Mouse (Mus musculus): ENCODE results near the gene Prrx2. TPM values are rescaled to one million over a fixed set of nuclear protein-coding genes. Genes with fewer than 3 reads are reported as not detected.

Gene Prrx2
- polyA plus RNA-seq, 1 experiment from 2014 or later, result 0.53 TPM

DNA sequence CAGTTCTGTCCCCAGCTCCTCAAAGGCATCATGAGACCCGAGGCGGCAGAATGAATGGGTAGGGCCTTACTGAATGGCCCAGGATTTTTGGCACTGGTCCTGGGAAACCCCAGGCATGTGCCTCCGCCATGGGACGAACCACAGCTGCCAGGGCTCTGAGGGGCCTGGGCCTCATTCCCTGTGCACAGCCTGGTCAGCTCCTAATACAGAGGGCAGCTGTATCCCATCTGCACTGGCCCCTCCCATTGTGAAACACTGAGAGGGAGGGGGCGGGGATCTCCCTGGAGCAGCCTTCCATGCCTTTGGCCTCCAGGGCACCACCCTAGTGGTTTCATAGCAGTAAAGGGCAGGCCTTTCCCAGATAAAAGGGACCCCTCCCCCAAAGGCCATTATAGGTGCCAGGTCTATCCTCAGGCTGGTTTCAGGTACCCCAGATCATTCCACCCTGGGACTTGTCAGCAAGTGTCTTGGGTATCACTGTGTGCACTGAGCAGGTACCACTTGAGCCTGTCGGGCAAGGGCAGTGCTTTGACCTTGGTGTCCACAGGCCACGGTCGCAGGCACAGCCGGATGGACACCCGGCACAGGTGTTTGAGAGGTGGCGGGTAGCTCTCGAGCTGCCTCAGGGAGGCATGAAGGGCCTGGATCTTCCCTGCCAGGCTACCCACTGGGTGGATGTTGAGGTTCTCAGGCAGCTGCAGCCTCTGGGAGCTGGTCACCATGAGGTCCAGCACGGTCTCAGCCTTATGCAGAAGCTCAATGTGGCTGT, 11.2 kb upstream of the Prrx2 start:
- Histone ChIP-seq H3K4me2 (no peak overlapping the region), H3K9me3 (replicated peaks) (peaks cover 8% of the 10 kb centered on the region; the same call in 1 of the 2 replicates), H3K36me3 (peaks cover 83% of the 10 kb centered on the region), H3K27ac (peak overlapping the region; percentile 39; the same call in 1 of the 2 replicates), H3K4me3 (replicated peaks) (no peak overlapping the region), H3K4me1 (replicated peaks) (peaks cover 38% of the 10 kb centered on the region), H3K9ac (no peak overlapping the region), H3K27me3 (no peaks in the 10 kb centered on the region)
- ATAC-seq (ENCODE audit: low read depth) (no peak), DNase-seq (no peak)
- 82% methylated on average over 13 of the region's 13 CpGs for WGBS (ENCODE audit: insufficient replicate concordance)

DNA sequence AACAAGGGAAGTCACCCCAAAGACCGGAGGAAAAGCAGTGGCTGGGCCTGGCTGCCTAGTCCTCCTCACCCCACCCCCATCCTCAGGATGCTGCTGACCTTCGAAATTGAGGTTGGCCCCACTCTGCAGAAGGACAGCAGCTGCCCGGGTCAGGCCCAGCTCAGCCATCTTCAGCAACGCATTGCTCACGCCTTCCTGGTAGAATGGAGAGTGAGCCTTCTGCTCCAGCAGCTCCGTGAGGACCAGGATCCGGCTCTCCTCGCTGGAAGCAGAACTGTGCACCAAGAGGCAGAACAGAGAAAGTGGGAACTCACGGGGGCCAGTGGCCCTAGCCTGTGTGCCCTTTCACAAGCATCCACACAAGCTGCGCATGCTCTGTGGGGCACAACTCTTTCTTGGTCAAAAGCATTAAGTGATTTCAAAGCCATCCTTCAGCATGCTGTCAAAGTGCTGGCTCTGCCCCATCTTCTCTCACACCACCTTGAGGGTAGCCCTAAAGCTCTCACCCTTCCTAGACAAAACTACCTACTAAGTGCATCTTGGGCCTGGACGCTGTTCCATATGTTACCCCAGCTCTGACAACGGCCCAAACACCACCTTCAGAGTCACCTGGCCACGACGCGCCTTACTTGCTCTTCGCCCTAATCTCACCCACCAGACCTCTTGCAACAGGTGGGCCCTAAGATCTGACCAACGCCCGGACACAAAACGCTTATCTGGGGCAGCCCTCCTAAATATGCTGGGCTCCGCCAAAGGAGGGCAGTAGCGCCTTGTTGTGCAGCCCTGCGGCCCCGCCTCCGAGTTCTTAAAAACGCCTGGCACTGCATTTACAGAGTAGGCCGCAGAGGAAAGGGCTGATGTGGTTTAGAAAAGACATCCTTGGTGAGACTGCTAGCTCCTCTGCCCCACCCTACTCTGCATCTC, 7.7 kb upstream of the Prrx2 start:
- peak; percentile 89 for DNase-seq
- H3K36me3 ChIP-seq, result peaks cover 49% of the 10 kb centered on the region
- peaks cover 47% of the 10 kb centered on the region for H3K4me1 ChIP-seq (replicated peaks)
- H3K9ac ChIP-seq, result peak overlapping the region; percentile 95
- 25% methylated on average over 26 of the region's 26 CpGs for WGBS (ENCODE audit: insufficient replicate concordance)
- ATAC-seq (ENCODE audit: low read depth), result peak; percentile 79
- H3K9me3 ChIP-seq (replicated peaks), result no peaks in the 10 kb centered on the region
- H3K27me3 ChIP-seq, result no peaks in the 10 kb centered on the region
- H3K27ac ChIP-seq, result peak overlapping the region; percentile 96
- H3K4me3 ChIP-seq (replicated peaks), result peak overlapping the region; percentile 94
- H3K4me2 ChIP-seq, result peak overlapping the region; percentile 92

DNA sequence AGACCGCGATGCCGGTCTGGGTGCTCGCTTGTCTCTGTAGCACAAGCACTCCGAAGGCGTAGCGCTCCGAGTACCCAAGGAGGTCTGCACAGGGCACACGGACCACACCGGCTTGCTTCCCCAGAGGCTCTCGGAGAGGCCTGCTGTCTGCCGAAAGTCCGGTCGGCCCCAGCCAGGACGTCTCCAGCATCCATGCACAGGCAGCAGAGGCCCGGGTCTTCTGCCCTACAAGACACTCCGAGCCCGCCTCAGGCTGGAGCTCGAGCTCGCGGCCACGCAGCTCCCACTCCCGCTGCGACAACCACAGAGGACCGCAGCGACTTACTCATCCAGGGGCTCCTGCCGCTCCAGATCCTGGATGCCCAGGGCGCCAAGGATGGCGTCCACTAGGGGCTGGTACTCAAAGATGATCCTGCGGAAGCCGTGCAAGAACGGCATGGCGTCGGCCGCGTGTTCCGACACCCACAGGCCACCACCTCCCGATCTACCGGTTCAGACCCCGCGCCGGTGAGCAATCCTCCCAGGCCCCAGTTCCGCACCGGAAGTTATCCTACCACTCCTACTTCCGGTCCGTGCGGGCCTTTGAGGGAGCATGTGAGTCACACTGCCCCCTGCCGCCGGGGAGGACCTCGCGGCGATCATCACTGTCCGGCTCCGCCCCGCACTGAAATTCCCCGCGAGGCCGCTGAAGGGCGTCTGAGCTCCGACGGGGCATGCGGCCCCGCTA, 6.9 kb upstream of the Prrx2 start:
- peak overlapping the region; percentile 96 for H3K27ac ChIP-seq
- H3K27me3 ChIP-seq, result 0 out of 2 replicates have a peak, but pooled peaks cover under 1% of the 10 kb centered on the region
- WGBS (ENCODE audit: insufficient replicate concordance), result under 1% methylated on average over 63 of the region's 63 CpGs
- DNase-seq, result peak; percentile 92
- no peaks in the 10 kb centered on the region for H3K9me3 ChIP-seq (replicated peaks)
- ATAC-seq (ENCODE audit: low read depth), result peak; percentile 82
- H3K4me1 ChIP-seq (replicated peaks), result peaks cover 47% of the 10 kb centered on the region
- peaks cover 41% of the 10 kb centered on the region for H3K36me3 ChIP-seq
- H3K9ac ChIP-seq, result peak overlapping the region; percentile 95
- H3K4me2 ChIP-seq, result peak overlapping the region; percentile 92
- H3K4me3 ChIP-seq (replicated peaks), result peak overlapping the region; percentile 94

DNA sequence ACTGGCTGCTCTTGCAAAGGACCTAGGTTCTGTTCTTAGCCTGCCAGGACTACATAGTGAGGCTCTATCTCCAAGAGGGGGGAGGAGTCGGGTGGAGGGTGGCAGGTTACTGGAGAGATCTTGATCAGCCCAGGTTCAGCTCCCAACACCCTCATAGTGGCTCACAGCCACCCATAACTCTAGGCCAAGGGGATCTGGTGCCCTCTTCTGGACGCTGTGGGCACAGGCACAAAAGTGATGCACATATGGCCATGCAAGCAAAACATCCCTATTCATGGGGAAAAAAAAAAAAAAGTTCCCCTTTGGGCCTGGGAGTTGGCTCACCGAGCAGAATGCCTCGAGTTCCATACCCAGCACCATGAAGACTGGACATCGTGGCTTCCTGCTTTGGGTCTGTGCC, 5.5 kb upstream of the Prrx2 start:
- Histone ChIP-seq H3K9ac (no peak overlapping the region), H3K27me3 (peaks cover 10% of the 10 kb centered on the region; the same call in 1 of the 2 replicates), H3K36me3 (peaks cover 27% of the 10 kb centered on the region), H3K9me3 (replicated peaks) (no peaks in the 10 kb centered on the region), H3K4me2 (no peak overlapping the region), H3K4me1 (replicated peaks) (peaks cover 36% of the 10 kb centered on the region), H3K4me3 (replicated peaks) (no peak overlapping the region), H3K27ac (no peak overlapping the region)
- ATAC-seq (ENCODE audit: low read depth) (peak; percentile 13; the same call in 1 of the 2 replicates), DNase-seq (peak; percentile 55)
- 10% methylated on average over 5 of the region's 5 CpGs for WGBS (ENCODE audit: insufficient replicate concordance)

DNA sequence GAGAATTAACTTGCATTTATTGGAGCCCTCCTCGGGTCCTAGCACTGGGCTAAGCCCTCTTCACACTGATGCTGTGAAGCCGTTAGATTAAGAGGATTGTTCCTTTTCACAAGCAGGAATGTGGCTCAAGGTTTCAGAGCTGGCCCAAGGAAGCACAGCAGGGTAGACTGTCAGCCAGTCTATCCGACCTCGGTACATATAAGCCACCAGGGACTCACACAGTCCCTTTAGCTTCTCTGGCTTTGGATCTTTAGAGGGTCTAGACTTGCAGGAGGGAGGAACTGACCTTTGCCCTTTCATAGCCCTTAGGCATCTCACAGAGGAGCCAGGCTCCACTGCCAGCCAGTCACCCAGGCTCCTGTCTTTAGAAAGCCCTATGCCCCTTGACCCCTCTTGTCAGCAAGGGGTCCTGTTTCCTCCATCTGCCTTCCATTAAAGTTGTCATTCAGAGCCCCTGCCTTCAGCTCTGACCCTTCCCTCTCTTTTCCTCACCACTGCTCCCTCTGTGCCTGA, 4.4 kb upstream of the Prrx2 start, which contains the start of gene Asb6:
TSS of gene Asb6 (minus strand) at position 51 of the 513 bp plus-strand sequence.
- DNase-seq (no peak), ATAC-seq (ENCODE audit: low read depth) (no peak)
- Histone ChIP-seq H3K27ac (no peak within 1 kb of the TSS), H3K4me1 (replicated peaks) (peaks cover 36% of the 10 kb centered on the region), H3K9ac (no peak within 1 kb of the TSS), H3K27me3 (peaks cover 16% of the 10 kb centered on the region; the same call in 1 of the 2 replicates), H3K36me3 (peaks cover 17% of the 10 kb centered on the region), H3K4me3 (replicated peaks) (no peak within 1 kb of the TSS), H3K4me2 (no peak within 1 kb of the TSS), H3K9me3 (replicated peaks) (no peaks in the 10 kb centered on the region)
- WGBS (ENCODE audit: insufficient replicate concordance), result 44% methylated on average over 4 of the region's 4 CpGs

DNA sequence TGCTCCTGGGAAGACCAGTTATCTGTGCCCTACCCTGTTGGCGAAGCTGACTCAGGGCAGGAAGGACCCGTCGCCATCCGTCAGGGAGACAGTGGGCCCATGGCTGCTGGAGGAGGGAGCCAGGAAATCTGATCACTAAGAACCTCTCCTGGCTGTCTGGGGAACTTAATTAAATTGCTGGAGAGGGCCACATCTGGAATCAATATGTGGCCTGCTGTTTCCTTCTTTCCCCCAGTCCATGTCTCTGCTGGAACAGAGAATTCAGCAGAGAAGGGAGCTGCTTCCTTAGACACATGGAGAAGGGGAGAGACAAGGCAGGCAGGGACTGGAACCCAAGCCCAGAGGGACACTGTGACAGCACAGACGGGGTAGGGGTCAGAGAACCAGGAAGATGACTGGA, 1.1 kb upstream of the Prrx2 start:
- no peak for DNase-seq
- ATAC-seq (ENCODE audit: low read depth), result no peak
- Histone ChIP-seq H3K36me3 (no peaks in the 10 kb centered on the region), H3K9me3 (replicated peaks) (no peaks in the 10 kb centered on the region), H3K4me3 (replicated peaks) (no peak overlapping the region), H3K27ac (no peak overlapping the region), H3K27me3 (peaks cover 25% of the 10 kb centered on the region), H3K9ac (no peak overlapping the region), H3K4me2 (no peak overlapping the region), H3K4me1 (replicated peaks) (peaks cover 25% of the 10 kb centered on the region)
- 45% methylated on average over 5 of the region's 5 CpGs for WGBS (ENCODE audit: insufficient replicate concordance)

DNA sequence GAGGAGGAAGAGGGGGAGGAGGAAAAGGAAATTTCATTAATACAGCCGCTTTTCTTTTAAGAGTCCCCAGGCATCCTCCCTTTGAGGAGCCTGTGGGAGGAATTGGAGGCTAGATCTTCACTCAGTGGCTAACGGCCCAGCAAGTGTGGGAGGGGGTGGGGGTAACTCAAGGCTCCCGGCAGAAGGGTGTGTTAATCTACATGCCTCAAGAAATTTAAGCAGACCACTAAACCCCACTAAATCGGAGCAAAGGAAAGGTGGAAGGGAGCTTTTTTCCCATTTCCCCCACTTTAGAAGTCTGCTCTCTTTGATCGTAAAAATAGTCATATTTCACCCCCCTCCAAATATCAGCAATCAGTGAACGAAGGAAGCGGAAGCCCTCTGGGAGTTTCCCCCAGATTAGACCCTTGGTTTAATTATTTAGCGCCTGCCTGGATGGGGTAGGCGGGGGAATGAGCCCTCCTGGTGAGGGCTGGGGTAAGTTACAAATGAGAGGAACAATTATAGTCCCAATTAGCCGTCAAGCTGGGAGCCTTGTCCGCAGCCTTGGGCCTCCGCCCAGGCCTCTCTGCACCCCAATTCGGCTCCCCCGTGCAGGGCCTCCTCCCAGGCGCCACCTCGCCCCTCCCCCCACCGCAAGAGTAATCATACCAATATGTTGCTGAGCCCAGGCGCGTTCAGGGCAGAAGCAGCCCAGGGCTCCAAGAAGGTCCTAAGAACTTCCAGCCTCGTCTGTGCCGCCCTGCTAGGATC, 1.6 kb downstream of the Prrx2 start:
- Histone ChIP-seq H3K4me1 (replicated peaks) (peaks cover 16% of the 10 kb centered on the region), H3K9ac (peak overlapping the region; percentile 26), H3K4me2 (peak overlapping the region; percentile 32), H3K36me3 (no peaks in the 10 kb centered on the region), H3K9me3 (replicated peaks) (no peaks in the 10 kb centered on the region), H3K4me3 (replicated peaks) (no peak overlapping the region), H3K27ac (no peak overlapping the region), H3K27me3 (peaks cover 27% of the 10 kb centered on the region)
- DNase-seq (peak; percentile 25), ATAC-seq (ENCODE audit: low read depth) (peak; percentile 70)
- WGBS (ENCODE audit: insufficient replicate concordance), result 17% methylated on average over 21 of the region's 21 CpGs

DNA sequence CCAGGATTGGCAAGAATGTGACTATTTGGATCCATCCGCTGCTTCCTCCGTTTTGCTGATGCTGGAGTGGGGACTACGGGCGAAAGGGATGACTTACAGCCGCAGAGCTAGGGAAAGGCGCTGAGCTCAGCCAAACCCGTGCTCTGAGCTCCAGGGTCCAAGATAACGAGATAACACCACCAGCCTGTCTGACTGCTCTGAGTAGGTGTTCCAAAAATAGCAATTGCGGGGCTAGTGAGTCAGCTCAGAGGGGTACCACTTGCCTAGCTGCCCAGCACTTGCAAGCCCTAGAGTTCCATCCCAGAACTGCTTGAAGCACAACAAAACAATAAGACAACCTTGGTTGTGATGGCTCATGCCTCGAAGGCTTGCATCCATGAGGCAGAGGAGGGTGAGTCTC, 7.8 kb downstream of the Prrx2 start:
- H3K4me3 ChIP-seq (replicated peaks), result no peak overlapping the region
- ATAC-seq (ENCODE audit: low read depth) (no peak), DNase-seq (no peak)
- H3K9me3 ChIP-seq (replicated peaks), result no peaks in the 10 kb centered on the region
- H3K27ac ChIP-seq, result no peak overlapping the region
- H3K4me2 ChIP-seq, result no peak overlapping the region
- H3K36me3 ChIP-seq, result no peaks in the 10 kb centered on the region
- 34% methylated on average over 10 of the region's 10 CpGs for WGBS (ENCODE audit: insufficient replicate concordance)
- no peak overlapping the region for H3K9ac ChIP-seq
- H3K4me1 ChIP-seq (replicated peaks), result peaks cover 9% of the 10 kb centered on the region; the same call in 1 of the 2 replicates
- peaks cover 66% of the 10 kb centered on the region for H3K27me3 ChIP-seq

DNA sequence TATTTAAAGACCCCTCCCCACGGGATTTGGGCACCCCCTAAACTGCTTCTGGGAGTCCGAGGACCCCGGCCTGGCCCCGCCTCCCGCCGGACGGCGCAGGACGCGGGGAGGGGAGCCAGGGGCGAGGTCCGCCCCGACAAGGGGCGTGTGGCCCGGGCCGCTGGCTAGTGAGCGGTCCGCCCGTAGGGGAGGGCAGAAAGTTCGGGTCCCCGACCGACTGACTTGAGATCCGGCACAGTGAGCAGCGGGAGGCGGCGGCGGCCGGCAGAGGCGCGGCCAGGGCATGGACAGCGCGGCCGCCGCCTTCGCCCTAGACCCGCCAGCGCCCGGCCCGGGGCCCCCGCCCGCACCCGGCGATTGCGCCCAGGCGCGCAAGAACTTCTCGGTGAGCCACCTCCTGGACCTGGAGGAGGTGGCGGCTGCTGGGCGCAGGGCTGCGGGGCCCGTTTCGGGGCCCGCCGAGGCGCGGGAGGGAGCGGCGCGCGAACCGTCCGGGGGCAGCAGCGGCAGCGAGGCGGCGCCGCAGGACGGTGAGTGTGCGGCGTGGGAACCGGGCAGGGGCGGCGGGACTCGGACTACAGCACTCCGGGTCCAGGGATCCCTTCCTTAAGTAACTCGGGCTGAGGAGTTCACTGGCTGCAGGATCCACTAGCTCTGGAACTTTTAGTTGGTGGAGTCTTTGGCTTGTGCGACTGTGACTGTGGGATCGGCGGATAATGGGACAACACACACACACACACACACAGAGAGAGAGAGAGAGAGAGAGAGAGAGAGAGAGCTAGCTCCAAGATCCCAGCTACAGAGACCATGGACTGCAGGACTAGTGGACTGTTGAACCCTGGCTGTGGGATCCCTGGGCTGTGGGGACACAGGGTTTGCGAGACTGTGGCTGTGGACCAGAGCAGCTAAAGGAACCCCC, 10.6 kb downstream of the Prrx2 start:
- Histone ChIP-seq H3K9ac (peak overlapping the region; percentile 47; the same call in 1 of the 2 replicates), H3K4me2 (peak overlapping the region; percentile 64), H3K36me3 (no peaks in the 10 kb centered on the region), H3K4me1 (replicated peaks) (peaks cover 9% of the 10 kb centered on the region; the same call in 1 of the 2 replicates), H3K27ac (no peak overlapping the region), H3K9me3 (replicated peaks) (no peaks in the 10 kb centered on the region), H3K27me3 (peaks cover 82% of the 10 kb centered on the region), H3K4me3 (replicated peaks) (peak overlapping the region; percentile 48)
- DNase-seq, result no peak
- 3% methylated on average over 79 of the region's 80 CpGs for WGBS (ENCODE audit: insufficient replicate concordance)
- no peak for ATAC-seq (ENCODE audit: low read depth)
